Mouse (Mus musculus) thymus, postnatal 4 days (tissue): ENCODE measurements at regions not wholly inside any gene's neighbourhood (a gene's known extent, or its start where the extent isn't known, plus 50 kb on each side); places are given as distances from the start of the nearest gene placed in this dataset.

ENCODE experiments used
- DNase-seq: peaks from one replicate; pipeline ENCODE4 v3.0.0; 2021

GRCm38 (mm10) chr12:71483536-71484165 is 174.0 kb downstream of the Dact1 start:
- no peak for DNase-seq

- no peak for DNase-seq
Measured at GRCm38 (mm10) chr12:71484286-71484685, 174.6 kb downstream of the Dact1 start.

GRCm38 (mm10) chr12:71486078-71486477 is 176.4 kb downstream of the Dact1 start:
- DNase-seq: no peak

GRCm38 (mm10) chr12:71487591-71488435 is 178.1 kb downstream of the Dact1 start:
- no peak for DNase-seq

GRCm38 (mm10) chr12:71489295-71489694 is 179.6 kb downstream of the Dact1 start:
- DNase-seq: no peak

- no peak for DNase-seq
Measured at GRCm38 (mm10) chr12:71494803-71495293, 185.2 kb downstream of the Dact1 start.

- peak; percentile 12 for DNase-seq
Measured at GRCm38 (mm10) chr12:71498246-71499029, 188.8 kb downstream of the Dact1 start.

- no peak for DNase-seq
Measured at GRCm38 (mm10) chr12:71501299-71501810, 191.7 kb downstream of the Dact1 start.

GRCm38 (mm10) chr12:71503265-71503664 is 193.6 kb downstream of the Dact1 start:
- DNase-seq: no peak

- no peak for DNase-seq
Measured at GRCm38 (mm10) chr12:71506206-71506605, 196.5 kb downstream of the Dact1 start.

GRCm38 (mm10) chr12:71506716-71507115 is 197.0 kb downstream of the Dact1 start:
- DNase-seq: no peak

GRCm38 (mm10) chr12:71512915-71513612 is 203.4 kb downstream of the Dact1 start:
- DNase-seq: no peak

GRCm38 (mm10) chr12:71519520-71519919 is 209.8 kb downstream of the Dact1 start:
- no peak for DNase-seq

GRCm38 (mm10) chr12:71521936-71522335 is 212.3 kb downstream of the Dact1 start:
- DNase-seq: no peak

GRCm38 (mm10) chr12:71522451-71522850 is 212.8 kb downstream of the Dact1 start:
- no peak for DNase-seq

GRCm38 (mm10) chr12:71524156-71524555 is 214.5 kb downstream of the Dact1 start:
- DNase-seq: no peak

GRCm38 (mm10) chr12:71525255-71525927 is 215.7 kb downstream of the Dact1 start:
- no peak for DNase-seq

- no peak for DNase-seq
Measured at GRCm38 (mm10) chr12:71526623-71527022, 216.9 kb downstream of the Dact1 start.

- no peak for DNase-seq
Measured at GRCm38 (mm10) chr12:71532161-71532560, 222.5 kb downstream of the Dact1 start.

- no peak for DNase-seq
Measured at GRCm38 (mm10) chr12:71532708-71533450, 223.2 kb downstream of the Dact1 start.

- DNase-seq: no peak
Measured at GRCm38 (mm10) chr12:71533701-71534100, 224.0 kb downstream of the Dact1 start.
